Mouse (Mus musculus) heart, postnatal 36 days (tissue): ENCODE measurements around the gene Rnf215. TPM values are rescaled to one million over a fixed set of nuclear protein-coding genes. Genes with fewer than 3 reads are reported as not detected.

ENCODE experiments used
- DNase-seq, 2 experiments: peaks; one replicate each; pipeline ENCODE4 v3.0.0; 2021 to 2022
- intact Hi-C: fragments of 180-260 bp; cut with DNase I; formaldehyde crosslinking; loops from one replicate; pipeline ENCODE4 v1.15.1; 2025
- total RNA-seq, 2 experiments: library from RNA; stranded (reverse); gene quantifications; 2 replicates each; pipeline ENCODE4 v1.2.3; 2021

Gene Rnf215
- total RNA-seq, 2 experiments from 2014 or later, result 14.0 to 15.1 TPM

- no peak for DNase-seq
- intact Hi-C loops, result no loop called here
These were observed 7.3 kb downstream of the Rnf215 start for GRCm38 (mm10) chr11:4142352-4142751.

GRCm38 (mm10) chr11:4143281-4144062 lies 8.5 kb downstream of the Rnf215 start:
- intact Hi-C loops, result no loop called here
- DNase-seq, result no peak

- no peak for DNase-seq
- intact Hi-C loops, result no loop called here
These were observed 11.4 kb downstream of the Rnf215 start for GRCm38 (mm10) chr11:4146381-4146780.

- DNase-seq, result no peak
- intact Hi-C loops, result no loop called here
These were observed 12.1 kb downstream of the Rnf215 start for GRCm38 (mm10) chr11:4147098-4147497.

GRCm38 (mm10) chr11:4148120-4148519 lies 13.1 kb downstream of the Rnf215 start:
- peak in 1 of 2 experiments; percentile 24 for DNase-seq
- intact Hi-C loops, result no loop called here

GRCm38 (mm10) chr11:4148536-4149156 lies 13.6 kb downstream of the Rnf215 start:
- no peak for DNase-seq
- intact Hi-C loops, result no loop called here

DNA sequence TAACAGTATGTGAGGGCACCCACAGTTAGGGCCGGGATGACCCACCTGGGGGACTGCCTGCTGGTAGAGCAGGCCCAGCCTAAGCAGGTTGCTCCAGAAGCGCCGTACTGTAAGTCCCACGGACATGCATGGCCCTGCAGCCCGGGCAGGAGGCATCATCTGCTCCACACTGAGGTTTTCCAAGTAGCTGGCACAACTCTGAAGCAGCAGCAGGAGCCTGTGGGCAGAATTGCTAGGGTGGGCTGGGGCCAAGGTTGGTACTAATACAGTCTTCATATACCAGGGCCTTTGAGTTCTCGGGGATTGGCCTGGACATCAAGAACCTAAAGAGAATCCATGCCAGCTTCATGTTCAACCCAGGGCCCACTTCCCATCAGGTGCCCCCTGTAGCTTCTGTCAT lies 14.9 kb downstream of the Rnf215 start:
- no peak for DNase-seq
- intact Hi-C loops, result no loop called here

DNA sequence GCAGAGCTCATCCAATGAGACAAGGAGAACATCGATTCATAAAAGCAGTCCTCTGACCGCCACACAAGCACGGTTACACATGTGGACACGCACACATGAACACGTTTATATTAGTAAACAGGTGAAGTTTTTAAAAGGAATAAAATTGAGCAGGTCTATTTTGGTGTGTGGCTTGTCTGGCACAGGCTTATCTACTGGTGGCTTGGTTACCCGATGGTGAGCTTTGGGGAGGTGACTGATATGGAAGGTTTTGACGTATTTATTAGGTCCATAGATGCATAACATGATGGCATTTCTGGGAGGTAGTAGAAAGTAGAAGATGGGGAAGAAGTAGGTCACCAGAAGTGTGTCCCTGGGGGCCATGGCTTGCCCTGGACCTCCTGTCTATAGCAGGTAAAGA lies 18.7 kb downstream of the Rnf215 start:
- no peak for DNase-seq
- intact Hi-C loops, result no loop called here

DNA sequence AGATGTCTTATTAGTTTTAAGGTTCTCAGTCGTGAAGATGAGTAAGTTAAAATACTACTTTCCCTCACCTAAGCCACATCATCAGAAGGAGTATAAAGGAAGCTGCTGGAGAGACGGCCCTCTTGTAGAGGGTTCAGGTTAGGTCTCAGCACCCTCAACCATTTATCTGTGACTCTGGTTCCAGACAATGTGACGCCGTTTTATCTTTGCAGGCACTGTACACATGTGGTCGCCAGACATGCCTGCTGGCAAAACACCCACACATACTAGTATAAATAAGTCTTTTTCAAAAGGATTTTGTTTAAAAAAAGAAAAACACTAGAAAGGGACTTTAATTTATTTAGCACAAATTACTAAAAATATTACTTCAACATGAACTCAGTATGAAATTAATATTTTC lies 20.6 kb downstream of the Rnf215 start:
- intact Hi-C loops, result no loop called here
- no peak for DNase-seq

DNA sequence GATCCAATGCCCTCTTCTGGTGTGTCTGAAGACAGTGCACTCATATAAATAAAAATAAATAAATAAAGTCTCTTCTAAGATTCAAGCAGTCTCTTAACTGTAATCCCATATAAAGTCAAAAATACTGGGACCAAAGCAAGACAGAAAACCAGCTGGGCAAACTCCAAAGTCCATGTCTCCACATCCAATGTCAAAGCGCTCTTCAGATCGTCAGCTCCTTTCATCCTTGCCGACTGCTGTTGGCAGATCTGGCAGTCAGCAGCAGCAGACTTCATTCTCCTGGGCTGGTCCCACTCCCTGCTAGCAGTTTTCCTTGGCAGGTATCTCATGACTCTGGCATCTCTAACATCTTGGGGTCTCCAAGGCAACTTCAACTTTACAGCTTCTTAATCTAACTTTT lies 23.7 kb downstream of the Rnf215 start:
- intact Hi-C loops, result no loop called here
- DNase-seq, result no peak

- DNase-seq, result peak; percentile 94
- intact Hi-C loops, result loop anchor here (1.0 kb wide), 2 partner anchors 25 to 59 kb away; partner anchors contain the start of gene Rnf215
These were observed 25.1 kb downstream of the Rnf215 start, which contains the start of the genes Ccdc157 and Sf3a1 for GRCm38 (mm10) chr11:4159808-4160708. Gene Ccdc157, minus strand, starts transcription at chr11:4160293. Gene Sf3a1, plus strand, starts transcription at chr11:4160350.

GRCm38 (mm10) chr11:4160758-4161480 lies 25.9 kb downstream of the Rnf215 start:
- intact Hi-C loops, result loop anchor here (1.0 kb wide), 2 partner anchors 26 to 58 kb away; partner anchors contain the start of gene Rnf215
- no peak for DNase-seq

- intact Hi-C loops, result no loop called here
- no peak for DNase-seq
These were observed 29.7 kb downstream of the Rnf215 start for GRCm38 (mm10) chr11:4164701-4165100.

- intact Hi-C loops, result no loop called here
- DNase-seq, result no peak
These were observed 31.6 kb downstream of the Rnf215 start for GRCm38 (mm10) chr11:4166467-4167090.

- DNase-seq, result peak; percentile 68 to 72
- intact Hi-C loops, result no loop called here
These were observed 39.6 kb downstream of the Rnf215 start for GRCm38 (mm10) chr11:4174586-4174985.

- intact Hi-C loops, result no loop called here
- peak in 1 of 2 experiments; percentile 56 for DNase-seq
These were observed 42.7 kb downstream of the Rnf215 start for GRCm38 (mm10) chr11:4177716-4178115.

DNA sequence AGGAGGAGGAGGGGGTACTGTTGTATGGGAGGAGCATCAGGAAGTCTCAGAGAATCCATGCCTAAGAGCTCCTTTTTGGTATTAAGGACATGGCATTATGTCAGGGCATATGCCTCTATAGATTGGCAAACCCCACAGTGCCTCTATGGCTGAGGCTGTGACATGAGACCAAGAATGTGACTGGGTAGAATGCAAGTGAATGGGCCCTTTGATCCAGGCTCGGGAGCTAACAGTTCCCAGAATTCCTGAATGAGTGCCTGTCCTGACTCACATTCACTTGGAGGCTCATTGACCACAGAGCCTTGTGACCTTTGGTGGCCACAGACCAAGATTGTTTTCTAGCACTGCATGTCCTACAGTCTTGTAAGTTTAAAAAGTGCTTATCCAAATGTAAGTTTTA lies 47.1 kb downstream of the Rnf215 start:
- intact Hi-C loops, result loop anchor here (2.0 kb wide), 1 partner anchor 47 kb away; the partner anchor contains the start of gene Rnf215
- no peak for DNase-seq

DNA sequence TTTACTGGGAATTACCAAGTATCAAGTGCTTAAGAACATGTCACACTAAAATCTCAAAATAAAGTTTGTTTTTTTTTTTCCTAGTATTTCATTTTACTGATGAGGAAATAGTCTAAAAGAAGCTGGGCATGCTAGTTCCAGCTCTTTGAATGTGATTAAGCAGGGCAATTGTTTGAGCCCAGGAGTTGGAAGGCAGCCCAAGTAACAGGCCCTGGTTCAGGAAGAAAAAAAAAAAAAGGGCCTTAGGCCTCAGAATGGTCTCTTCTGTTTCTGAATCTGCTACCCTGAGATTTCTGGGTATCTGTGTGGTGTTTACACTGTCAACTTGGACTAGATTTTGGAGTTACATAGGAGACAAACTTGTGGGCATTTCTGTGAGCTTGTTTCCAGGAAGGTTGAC lies 48.5 kb downstream of the Rnf215 start:
- DNase-seq, result no peak
- intact Hi-C loops, result loop anchor here (2.0 kb wide), 1 partner anchor 49 kb away; the partner anchor contains the start of gene Rnf215

DNA sequence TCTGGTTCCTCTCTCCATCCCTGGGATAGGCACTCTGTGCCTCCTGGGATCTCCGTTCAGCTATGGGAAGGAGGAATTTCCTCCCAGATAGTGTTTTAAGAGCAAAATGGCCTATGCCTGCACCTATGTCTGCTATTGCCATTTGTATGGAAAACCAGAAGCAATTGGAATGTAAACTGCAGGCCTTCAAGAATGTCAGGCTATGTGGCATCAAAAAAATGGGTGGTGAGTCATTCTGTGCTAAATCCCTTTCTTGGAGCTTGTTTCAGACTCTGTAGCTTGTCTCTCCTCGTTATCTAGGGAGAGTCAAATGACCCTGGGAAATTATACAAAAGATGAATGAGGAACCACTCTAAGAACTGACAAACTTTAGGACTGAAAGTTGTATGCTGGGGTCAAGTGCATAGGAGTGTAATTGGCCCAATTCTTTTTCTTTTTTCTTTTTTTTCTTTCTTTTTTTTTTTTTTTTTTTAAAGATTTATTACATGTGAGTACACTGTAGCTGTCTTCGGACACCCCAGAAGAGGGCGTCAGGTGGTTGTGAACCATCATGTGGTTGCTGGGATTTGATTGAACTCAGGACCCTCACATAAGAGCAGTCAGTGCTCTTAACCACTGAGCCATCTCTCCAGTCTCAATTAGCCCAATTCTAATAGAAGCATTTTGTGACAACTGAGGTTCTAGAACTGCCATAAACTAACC lies 49.4 kb downstream of the Rnf215 start:
- intact Hi-C loops, result loop anchor here (1.0 kb wide), 1 partner anchor 36 kb away; no protein-coding TSS in a partner anchor
- DNase-seq, result no peak
